Mouse (Mus musculus) erythroblast, embryonic 14.5 days (primary cell): Measurements from ENCODE around the gene Arl2.

ENCODE experiments used
- GATA1 ChIP-seq: IDR thresholded peaks from 2 replicates; pipeline ENCODE4 v1.6.1; 2012; ENCODE audit warnings: low read length, inconsistent platforms, mixed read lengths
- TAL1 ChIP-seq: IDR thresholded peaks from 3 replicates; pipeline ENCODE4 v1.6.1; 2012; ENCODE audit warnings: low read length, inconsistent platforms, mixed read lengths

DNA sequence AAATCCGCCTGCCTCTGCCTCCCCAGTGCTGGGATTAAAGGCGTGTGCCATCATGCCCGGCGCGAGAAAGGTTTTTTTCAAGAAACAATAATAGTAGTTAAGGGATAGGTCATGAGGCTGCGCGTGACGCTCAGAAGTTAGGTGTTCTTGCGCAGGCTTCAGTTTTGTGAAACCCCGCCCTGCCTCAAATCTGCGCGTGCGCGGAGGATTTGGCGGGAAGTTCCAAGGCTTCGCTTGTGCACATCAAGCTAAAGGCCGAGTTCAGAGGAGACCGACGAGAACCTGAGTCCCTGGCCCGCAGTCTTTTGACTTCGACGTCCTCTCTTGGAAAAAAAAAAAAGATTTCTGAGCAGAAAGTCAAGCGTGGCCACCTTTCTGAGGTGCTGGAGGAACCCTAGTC, 42.8 kb upstream of the Arl2 start, which contains the start of gene Majin:
- TF ChIP-seq GATA1 (no peak), TAL1 (no peak)
